Mouse (Mus musculus): Measurements from ENCODE around the gene Wasf2. TPM values are rescaled to one million over a fixed set of nuclear protein-coding genes. Genes with fewer than 3 reads are reported as not detected.

Wasf2 gene
- polyA plus RNA-seq, 1 experiment from 2014 or later, result 144 TPM

DNA sequence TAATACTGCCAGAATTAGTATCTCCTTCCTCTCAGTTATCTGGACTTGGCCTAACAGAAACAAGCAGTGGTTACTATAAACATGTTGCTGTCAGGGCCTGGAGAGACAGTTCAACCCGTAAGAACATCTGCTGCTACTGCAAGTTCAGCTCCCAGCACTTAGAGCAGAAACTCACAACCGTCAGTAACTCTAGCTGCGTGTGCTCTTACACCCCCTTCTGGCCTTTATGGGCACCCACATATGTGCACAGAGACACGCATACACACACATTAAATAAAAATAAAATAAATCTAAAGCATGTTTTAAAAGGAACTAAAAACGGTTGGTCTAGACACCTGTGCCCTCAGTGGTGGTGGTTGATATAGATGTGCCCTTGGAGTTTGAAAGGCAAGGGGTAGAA is 56.6 kb downstream of the Wasf2 start:
- Histone ChIP-seq H3K9me3 (ENCODE audit: control insufficient read depth, low read length) (no peaks in the 10 kb centered on the region), H3K4me2 (ENCODE audit: low read depth, low read length) (no peak overlapping the region), H3K9ac (ENCODE audit: low read length) (no peak overlapping the region), H3K36me3 (ENCODE audit: control insufficient read depth, insufficient read depth, low read length) (peaks cover 38% of the 10 kb centered on the region), H3K27me3 (ENCODE audit: control insufficient read depth, insufficient read depth, low read depth, low read length) (no peaks in the 10 kb centered on the region), H3K4me3 (ENCODE audit: low read length) (no peak overlapping the region), H3K27ac (ENCODE audit: low read length) (no peak overlapping the region), H3K4me1 (replicated peaks; ENCODE audit: control insufficient read depth, insufficient read depth, low read length) (peaks cover 27% of the 10 kb centered on the region)
- no peak for ATAC-seq (ENCODE audit: low read depth)
- WGBS, result 86% methylated on average over 5 of the region's 5 CpGs

DNA sequence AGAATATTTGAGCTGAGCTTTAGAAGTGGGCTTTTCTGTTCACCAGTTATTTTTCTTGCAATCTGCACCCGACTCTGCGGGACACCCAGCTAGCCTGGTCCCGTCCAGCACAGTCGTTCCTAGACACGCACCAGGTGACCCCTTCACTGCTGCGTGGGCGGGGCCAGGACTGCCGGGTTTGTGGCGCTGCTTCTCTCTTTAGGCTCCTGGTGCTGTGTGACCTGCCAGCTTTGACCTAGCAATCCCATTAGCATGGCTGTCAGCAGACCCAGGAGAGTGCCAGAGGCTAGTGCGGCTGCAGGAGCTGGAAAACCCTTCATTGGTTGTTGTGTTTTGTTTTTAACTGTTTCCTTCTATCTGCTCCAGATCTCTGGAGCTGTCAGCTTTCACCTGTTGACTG is 59.1 kb downstream of the Wasf2 start:
- WGBS, result 69% methylated on average over 10 of the region's 10 CpGs
- no peak overlapping the region for H3K4me3 ChIP-seq (ENCODE audit: low read length)
- H3K4me2 ChIP-seq (ENCODE audit: low read depth, low read length), result no peak overlapping the region
- no peaks in the 10 kb centered on the region for H3K9me3 ChIP-seq (ENCODE audit: control insufficient read depth, low read length)
- no peak overlapping the region for H3K27ac ChIP-seq (ENCODE audit: low read length)
- H3K27me3 ChIP-seq (ENCODE audit: control insufficient read depth, insufficient read depth, low read depth, low read length), result no peaks in the 10 kb centered on the region
- H3K36me3 ChIP-seq (ENCODE audit: control insufficient read depth, insufficient read depth, low read length), result peaks cover 55% of the 10 kb centered on the region
- peaks cover 15% of the 10 kb centered on the region for H3K4me1 ChIP-seq (replicated peaks; ENCODE audit: control insufficient read depth, insufficient read depth, low read length)
- no peak for ATAC-seq (ENCODE audit: low read depth)
- H3K9ac ChIP-seq (ENCODE audit: low read length), result no peak overlapping the region

DNA sequence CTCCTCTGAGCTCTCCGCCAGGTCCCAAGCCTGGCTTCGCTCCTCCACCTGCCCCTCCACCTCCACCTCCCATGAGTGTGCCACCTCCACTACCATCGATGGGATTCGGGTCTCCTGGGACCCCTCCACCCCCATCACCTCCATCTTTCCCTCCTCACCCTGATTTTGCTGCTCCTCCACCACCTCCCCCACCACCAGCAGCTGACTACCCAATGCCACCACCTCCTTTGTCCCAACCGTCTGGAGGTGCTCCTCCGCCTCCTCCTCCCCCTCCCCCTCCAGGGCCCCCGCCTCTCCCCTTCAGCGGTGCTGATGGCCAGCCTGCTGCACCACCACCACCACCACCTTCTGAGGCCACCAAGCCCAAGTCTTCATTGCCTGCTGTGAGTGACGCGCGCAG is 64.2 kb downstream of the Wasf2 start:
- no peak overlapping the region for H3K27ac ChIP-seq (ENCODE audit: low read length)
- no peak overlapping the region for H3K4me3 ChIP-seq (ENCODE audit: low read length)
- H3K9me3 ChIP-seq (ENCODE audit: control insufficient read depth, low read length), result no peaks in the 10 kb centered on the region
- H3K4me2 ChIP-seq (ENCODE audit: low read depth, low read length), result no peak overlapping the region
- H3K4me1 ChIP-seq (replicated peaks; ENCODE audit: control insufficient read depth, insufficient read depth, low read length), result peaks cover 29% of the 10 kb centered on the region
- no peak for ATAC-seq (ENCODE audit: low read depth)
- H3K9ac ChIP-seq (ENCODE audit: low read length), result no peak overlapping the region
- 86% methylated on average over 11 of the region's 11 CpGs for WGBS
- peaks cover 52% of the 10 kb centered on the region for H3K36me3 ChIP-seq (ENCODE audit: control insufficient read depth, insufficient read depth, low read length)
- H3K27me3 ChIP-seq (ENCODE audit: control insufficient read depth, insufficient read depth, low read depth, low read length), result no peaks in the 10 kb centered on the region

DNA sequence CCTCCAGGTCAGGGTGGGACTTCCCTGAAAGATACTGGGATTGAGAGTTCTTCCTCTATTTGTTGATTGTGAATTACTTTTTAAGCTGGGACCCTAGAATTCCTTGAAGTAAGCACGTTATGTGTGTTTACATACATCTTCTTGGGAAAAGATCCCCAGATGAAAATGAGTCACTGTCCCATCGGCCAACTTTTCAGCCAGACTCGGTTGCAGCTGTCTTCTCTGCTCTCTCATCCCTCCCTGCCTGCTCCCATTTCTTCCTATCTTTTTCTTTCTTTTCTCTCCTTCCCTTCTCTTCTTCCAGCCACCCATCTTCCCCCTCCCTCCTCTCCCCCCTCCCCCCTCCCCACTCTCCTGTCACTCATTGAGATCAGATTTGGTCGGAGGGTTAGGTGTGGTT is 64.7 kb downstream of the Wasf2 start:
- H3K27ac ChIP-seq (ENCODE audit: low read length), result no peak overlapping the region
- no peak for ATAC-seq (ENCODE audit: low read depth)
- WGBS, result 56% methylated on average over 4 of the region's 4 CpGs
- peaks cover 50% of the 10 kb centered on the region for H3K36me3 ChIP-seq (ENCODE audit: control insufficient read depth, insufficient read depth, low read length)
- H3K9ac ChIP-seq (ENCODE audit: low read length), result no peak overlapping the region
- no peak overlapping the region for H3K4me2 ChIP-seq (ENCODE audit: low read depth, low read length)
- H3K4me3 ChIP-seq (ENCODE audit: low read length), result no peak overlapping the region
- H3K27me3 ChIP-seq (ENCODE audit: control insufficient read depth, insufficient read depth, low read depth, low read length), result no peaks in the 10 kb centered on the region
- H3K9me3 ChIP-seq (ENCODE audit: control insufficient read depth, low read length), result no peaks in the 10 kb centered on the region
- H3K4me1 ChIP-seq (replicated peaks; ENCODE audit: control insufficient read depth, insufficient read depth, low read length), result peaks cover 34% of the 10 kb centered on the region

DNA sequence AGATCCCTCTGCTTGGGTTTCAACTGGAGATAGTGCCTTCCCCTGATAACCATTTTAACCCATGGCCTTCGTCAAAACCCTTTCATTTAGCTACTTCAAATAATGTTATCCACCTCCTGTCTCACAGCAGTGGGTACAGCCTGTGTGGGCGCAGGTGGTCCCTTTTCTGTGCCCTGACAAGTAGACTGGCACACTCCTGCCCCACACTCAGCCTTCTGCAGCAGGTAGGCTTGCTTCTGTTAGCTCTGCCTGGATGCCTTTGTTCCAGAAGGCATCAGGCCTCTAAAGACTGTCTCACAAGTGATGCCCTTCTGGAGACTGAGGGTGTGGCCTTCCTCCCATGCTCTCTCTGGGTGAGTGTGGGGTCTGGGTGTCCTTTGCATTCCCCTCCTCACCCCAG is 65.8 kb downstream of the Wasf2 start:
- ATAC-seq (ENCODE audit: low read depth), result no peak
- 88% methylated on average over 2 of the region's 2 CpGs for WGBS
- Histone ChIP-seq H3K27ac (ENCODE audit: low read length) (no peak overlapping the region), H3K4me2 (ENCODE audit: low read depth, low read length) (no peak overlapping the region), H3K9me3 (ENCODE audit: control insufficient read depth, low read length) (no peaks in the 10 kb centered on the region), H3K9ac (ENCODE audit: low read length) (no peak overlapping the region), H3K36me3 (ENCODE audit: control insufficient read depth, insufficient read depth, low read length) (peaks cover 38% of the 10 kb centered on the region), H3K27me3 (ENCODE audit: control insufficient read depth, insufficient read depth, low read depth, low read length) (no peaks in the 10 kb centered on the region), H3K4me3 (ENCODE audit: low read length) (no peak overlapping the region), H3K4me1 (replicated peaks; ENCODE audit: control insufficient read depth, insufficient read depth, low read length) (peaks cover 45% of the 10 kb centered on the region)

DNA sequence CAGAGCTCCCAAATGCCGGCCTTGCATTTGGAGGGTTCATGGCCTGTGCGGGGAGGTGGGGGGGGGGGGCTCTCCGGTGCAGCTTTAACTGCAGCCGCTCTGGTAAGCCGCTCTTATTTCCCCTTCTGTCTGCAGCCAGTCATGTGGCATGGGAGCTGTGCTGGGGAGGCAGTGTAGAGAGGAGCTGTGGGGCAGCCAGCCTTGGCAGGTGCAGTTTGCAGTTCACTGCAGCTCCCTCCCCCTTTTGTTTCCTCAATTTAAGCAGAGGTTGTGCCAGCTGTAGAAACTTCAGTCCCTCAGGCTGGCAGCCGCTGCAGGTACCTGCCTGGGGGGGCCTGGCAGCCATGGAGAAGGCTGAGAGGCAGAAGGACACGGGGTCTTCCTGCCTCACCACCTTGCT is 66.5 kb downstream of the Wasf2 start:
- Histone ChIP-seq H3K4me2 (ENCODE audit: low read depth, low read length) (no peak overlapping the region), H3K36me3 (ENCODE audit: control insufficient read depth, insufficient read depth, low read length) (peaks cover 37% of the 10 kb centered on the region), H3K27me3 (ENCODE audit: control insufficient read depth, insufficient read depth, low read depth, low read length) (no peaks in the 10 kb centered on the region), H3K4me3 (ENCODE audit: low read length) (no peak overlapping the region), H3K4me1 (replicated peaks; ENCODE audit: control insufficient read depth, insufficient read depth, low read length) (peaks cover 49% of the 10 kb centered on the region), H3K27ac (ENCODE audit: low read length) (no peak overlapping the region; the same call in 1 of the 2 replicates), H3K9me3 (ENCODE audit: control insufficient read depth, low read length) (no peaks in the 10 kb centered on the region), H3K9ac (ENCODE audit: low read length) (peak overlapping the region; percentile 35; the same call in 1 of the 2 replicates)
- ATAC-seq (ENCODE audit: low read depth), result no peak
- WGBS, result 56% methylated on average over 7 of the region's 7 CpGs

DNA sequence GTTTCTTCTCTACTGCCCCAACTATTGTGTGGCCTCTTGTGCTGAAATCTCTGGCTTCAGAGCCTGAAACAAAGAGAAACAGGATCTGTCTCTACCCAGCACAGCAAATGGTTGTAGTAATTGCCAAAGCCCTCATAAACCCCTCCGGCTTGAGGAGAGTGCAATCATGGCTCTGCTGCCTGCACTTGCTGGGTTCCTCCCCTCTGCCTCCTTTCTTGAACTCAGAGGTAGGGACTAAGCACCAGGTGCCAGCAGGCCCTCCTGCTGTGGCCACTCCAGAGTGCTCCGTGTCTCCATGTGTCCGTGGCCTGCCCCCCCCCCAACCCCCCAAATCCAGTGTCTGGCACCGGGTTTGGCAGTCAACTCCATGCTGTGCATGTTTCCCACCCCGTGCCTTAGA is 67.0 kb downstream of the Wasf2 start:
- Histone ChIP-seq H3K27me3 (ENCODE audit: control insufficient read depth, insufficient read depth, low read depth, low read length) (no peaks in the 10 kb centered on the region), H3K36me3 (ENCODE audit: control insufficient read depth, insufficient read depth, low read length) (peaks cover 33% of the 10 kb centered on the region), H3K4me2 (ENCODE audit: low read depth, low read length) (no peak overlapping the region), H3K9ac (ENCODE audit: low read length) (peak overlapping the region; percentile 41), H3K9me3 (ENCODE audit: control insufficient read depth, low read length) (no peaks in the 10 kb centered on the region), H3K27ac (ENCODE audit: low read length) (peak overlapping the region; percentile 77), H3K4me1 (replicated peaks; ENCODE audit: control insufficient read depth, insufficient read depth, low read length) (peaks cover 49% of the 10 kb centered on the region), H3K4me3 (ENCODE audit: low read length) (no peak overlapping the region)
- WGBS, result 31% methylated on average over 5 of the region's 5 CpGs
- ATAC-seq (ENCODE audit: low read depth), result no peak

DNA sequence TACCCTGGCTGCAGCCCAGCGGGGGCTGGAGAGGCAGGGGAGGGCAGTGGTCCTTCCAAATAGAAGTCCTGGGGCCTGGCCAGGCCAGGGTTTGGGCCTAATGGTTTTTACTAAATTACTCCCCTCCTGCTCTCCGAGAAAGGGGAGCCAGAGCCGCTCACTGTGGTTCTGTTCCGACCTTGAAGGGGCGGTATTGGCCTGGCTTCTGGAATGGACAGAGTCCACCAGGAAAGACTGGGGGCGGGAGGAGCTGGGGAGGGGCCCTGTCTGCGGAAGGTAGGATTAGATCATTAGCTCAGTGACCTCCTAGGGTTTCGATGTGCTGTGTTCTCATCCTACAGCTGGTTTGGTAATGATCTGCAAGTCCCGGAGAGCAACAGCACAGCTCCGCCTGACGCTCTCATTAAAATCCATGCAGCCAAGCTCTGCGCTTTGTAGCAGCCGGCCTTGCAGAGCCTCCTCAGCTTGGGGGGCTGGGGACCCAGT is 67.5 kb downstream of the Wasf2 start:
- Histone ChIP-seq H3K9me3 (ENCODE audit: control insufficient read depth, low read length) (no peaks in the 10 kb centered on the region), H3K4me1 (replicated peaks; ENCODE audit: control insufficient read depth, insufficient read depth, low read length) (peaks cover 49% of the 10 kb centered on the region), H3K9ac (ENCODE audit: low read length) (peak overlapping the region; percentile 41), H3K4me3 (ENCODE audit: low read length) (no peak overlapping the region), H3K36me3 (ENCODE audit: control insufficient read depth, insufficient read depth, low read length) (peaks cover 28% of the 10 kb centered on the region), H3K27ac (ENCODE audit: low read length) (peak overlapping the region; percentile 77), H3K27me3 (ENCODE audit: control insufficient read depth, insufficient read depth, low read depth, low read length) (no peaks in the 10 kb centered on the region), H3K4me2 (ENCODE audit: low read depth, low read length) (no peak overlapping the region)
- ATAC-seq (ENCODE audit: low read depth), result peak; percentile 18; the same call in 1 of the 2 replicates
- 43% methylated on average over 13 of the region's 13 CpGs for whole genome bisulfite sequencing

DNA sequence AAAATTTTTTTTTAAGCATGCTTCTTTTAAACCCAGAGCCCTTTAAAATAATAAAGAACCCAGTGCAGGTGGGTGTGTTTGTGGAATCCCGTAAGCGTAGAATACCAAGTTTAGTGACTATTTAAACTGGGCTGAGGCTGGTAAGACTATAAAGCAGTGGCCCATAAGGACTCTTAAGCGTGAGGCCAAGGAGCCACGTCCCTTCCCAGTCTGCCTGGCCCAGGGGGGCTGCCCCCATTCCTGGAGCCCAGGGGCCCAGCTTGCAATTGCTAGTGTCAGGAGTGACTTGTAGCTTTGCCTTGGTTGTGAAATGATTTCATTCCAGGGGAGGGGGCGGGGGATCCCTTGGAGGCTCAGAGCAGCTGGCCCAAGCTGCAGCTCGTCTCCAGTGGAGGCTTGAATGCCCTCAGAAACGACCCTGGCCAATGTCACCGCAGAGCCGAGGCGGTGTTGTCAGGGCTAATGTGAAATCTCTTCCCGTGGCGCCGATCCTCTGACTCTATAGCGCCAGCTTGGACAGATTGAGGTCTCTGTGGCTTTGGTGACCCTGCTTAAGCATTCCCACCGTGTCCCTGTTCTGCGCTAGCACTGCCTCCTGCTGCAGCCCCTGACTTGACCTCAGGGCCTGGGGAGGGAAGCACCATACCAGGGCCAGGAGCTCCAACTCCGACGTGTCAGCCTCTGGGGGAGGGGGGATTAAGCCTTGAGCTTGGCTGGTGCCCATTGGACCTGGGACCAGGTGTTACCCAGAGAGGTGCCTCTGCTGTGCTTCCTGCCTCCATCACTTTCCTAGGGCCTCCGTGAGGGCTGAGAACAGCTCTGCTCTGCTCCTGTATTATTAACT is 68.3 kb downstream of the Wasf2 start:
- Histone ChIP-seq H3K27ac (ENCODE audit: low read length) (peak overlapping the region; percentile 77), H3K4me1 (replicated peaks; ENCODE audit: control insufficient read depth, insufficient read depth, low read length) (peaks cover 49% of the 10 kb centered on the region), H3K4me2 (ENCODE audit: low read depth, low read length) (no peak overlapping the region), H3K4me3 (ENCODE audit: low read length) (no peak overlapping the region), H3K9me3 (ENCODE audit: control insufficient read depth, low read length) (no peaks in the 10 kb centered on the region), H3K36me3 (ENCODE audit: control insufficient read depth, insufficient read depth, low read length) (peaks cover 24% of the 10 kb centered on the region), H3K9ac (ENCODE audit: low read length) (peak overlapping the region; percentile 32), H3K27me3 (ENCODE audit: control insufficient read depth, insufficient read depth, low read depth, low read length) (no peaks in the 10 kb centered on the region)
- WGBS, result 33% methylated on average over 19 of the region's 19 CpGs
- ATAC-seq (ENCODE audit: low read depth), result peak; percentile 53
